Mouse (Mus musculus) hindbrain, embryonic 15.5 days (tissue): ENCODE measurements at regions not wholly inside any gene's neighbourhood (a gene's known extent, or its start where the extent isn't known, plus 50 kb on each side); places are given as distances from the start of the nearest gene placed in this dataset.

Experiments
- ATAC-seq: fragments of 200-750 bp; cut with Nextera tagmentation; 2 replicates; pipeline ENCODE4 v1.8.0; 2017; ENCODE audit warnings: low read depth, moderate number of reproducible peaks, moderate TSS enrichment; ENCODE audit not compliant: low FRiP score
- H3K27ac ChIP-seq: fragments of 300-500 bp; sonication (generic); replicated peaks from 2 replicates; pipeline ENCODE4 v1.5.1; 2015; ENCODE audit warnings: mild to moderate bottlenecking, inconsistent platforms
- H3K27me3 ChIP-seq: fragments of 300-500 bp; sonication (generic); 2 replicates; pipeline ENCODE4 v1.6.1; 2015; ENCODE audit warnings: control low read depth, inconsistent platforms
- H3K36me3 ChIP-seq: fragments of 300-500 bp; sonication (generic); 2 replicates; pipeline ENCODE4 v1.6.1; 2015; ENCODE audit warnings: control low read depth, inconsistent platforms
- H3K4me1 ChIP-seq: fragments of 300-500 bp; sonication (generic); replicated peaks from 2 replicates; pipeline ENCODE4 v1.6.1; 2015; ENCODE audit warnings: control low read depth, inconsistent platforms
- H3K4me2 ChIP-seq: fragments of 300-500 bp; sonication (generic); 2 replicates; pipeline ENCODE4 v1.6.1; 2015; ENCODE audit warnings: moderate library complexity, mild to moderate bottlenecking, inconsistent platforms
- H3K4me3 ChIP-seq: fragments of 300-500 bp; sonication (generic); 2 replicates; pipeline ENCODE4 v1.5.1; 2015; ENCODE audit warnings: mild to moderate bottlenecking, inconsistent platforms
- H3K9ac ChIP-seq: fragments of 300-500 bp; sonication (generic); 2 replicates; pipeline ENCODE4 v1.6.1; 2015; ENCODE audit warnings: inconsistent platforms
- H3K9me3 ChIP-seq: fragments of 300-500 bp; sonication (generic); 2 replicates; pipeline ENCODE4 v1.6.1; 2016; ENCODE audit warnings: control low read depth, inconsistent platforms
- WGBS: fragments of 180-500 bp; shearing (Covaris S2); methylation state at CpG from one replicate; pipeline ENCODE4 v1.1.7; 2015; 5-methylcytosine and 5-hydroxymethylcytosine counted together

GRCm38 (mm10) chr13:46162025-46162374 is 111.5 kb upstream of the Stmnd1 start:
- peak overlapping the region; percentile 55 for H3K4me2 ChIP-seq
- H3K27me3 ChIP-seq = no peaks in the 10 kb centered on the region
- no peaks in the 10 kb centered on the region for H3K36me3 ChIP-seq
- H3K9ac ChIP-seq = no peak overlapping the region
- peaks cover 12% of the 10 kb centered on the region for H3K4me1 ChIP-seq
- peak; percentile 85 for ATAC-seq
- H3K27ac ChIP-seq = peak overlapping the region; percentile 66
- H3K4me3 ChIP-seq = peak overlapping the region; percentile 24
- no peaks in the 10 kb centered on the region for H3K9me3 ChIP-seq
- 2% methylated on average over 10 of the region's 10 CpGs for WGBS

- H3K4me2 ChIP-seq = peak overlapping the region; percentile 55
- no peak overlapping the region for H3K9ac ChIP-seq
- peak overlapping the region; percentile 24 for H3K4me3 ChIP-seq
- no peaks in the 10 kb centered on the region for H3K27me3 ChIP-seq
- peak; percentile 73 for ATAC-seq
- peaks cover 12% of the 10 kb centered on the region for H3K4me1 ChIP-seq
- H3K9me3 ChIP-seq = no peaks in the 10 kb centered on the region
- H3K36me3 ChIP-seq = no peaks in the 10 kb centered on the region
- H3K27ac ChIP-seq = peak overlapping the region; percentile 66
- 29% methylated on average over 13 of the region's 13 CpGs for WGBS
Measured at GRCm38 (mm10) chr13:46161261-46162024, 112.1 kb upstream of the Stmnd1 start.

GRCm38 (mm10) chr13:46159354-46159753 is 114.2 kb upstream of the Stmnd1 start:
- no peaks in the 10 kb centered on the region for H3K9me3 ChIP-seq

GRCm38 (mm10) chr13:46153282-46154260 is 120.0 kb upstream of the Stmnd1 start:
- 62% methylated on average over 14 of the region's 14 CpGs for WGBS
- Histone ChIP-seq H3K36me3 (no peaks in the 10 kb centered on the region), H3K9ac (no peak overlapping the region), H3K27me3 (no peaks in the 10 kb centered on the region), H3K27ac (no peak overlapping the region), H3K4me3 (no peak overlapping the region), H3K4me2 (no peak overlapping the region), H3K4me1 (no peaks in the 10 kb centered on the region), H3K9me3 (no peaks in the 10 kb centered on the region)
- no peak for ATAC-seq

More at GRCm38 (mm10) chr13:46159354-46159753, 114.2 kb upstream of the Stmnd1 start:
- Histone ChIP-seq H3K4me3 (no peak overlapping the region), H3K27me3 (no peaks in the 10 kb centered on the region), H3K27ac (no peak overlapping the region), H3K36me3 (no peaks in the 10 kb centered on the region), H3K9ac (no peak overlapping the region), H3K4me1 (peaks cover 12% of the 10 kb centered on the region), H3K4me2 (no peak overlapping the region)
- 93% methylated on average over 14 of the region's 14 CpGs for WGBS
- no peak for ATAC-seq

- Histone ChIP-seq H3K4me1 (no peaks in the 10 kb centered on the region), H3K4me3 (no peak overlapping the region), H3K36me3 (no peaks in the 10 kb centered on the region), H3K9me3 (no peaks in the 10 kb centered on the region), H3K27me3 (no peaks in the 10 kb centered on the region), H3K9ac (no peak overlapping the region), H3K4me2 (no peak overlapping the region), H3K27ac (no peak overlapping the region)
- ATAC-seq = no peak
- 87% methylated on average over 3 of the region's 3 CpGs for WGBS
Measured at GRCm38 (mm10) chr13:46140006-46140405, 133.5 kb upstream of the Stmnd1 start.

- H3K36me3 ChIP-seq = no peaks in the 10 kb centered on the region
- no peak for ATAC-seq
- H3K27ac ChIP-seq = no peak overlapping the region
- no peaks in the 10 kb centered on the region for H3K9me3 ChIP-seq
- H3K4me1 ChIP-seq = no peaks in the 10 kb centered on the region
- no peak overlapping the region for H3K9ac ChIP-seq
- no peaks in the 10 kb centered on the region for H3K27me3 ChIP-seq
- H3K4me2 ChIP-seq = no peak overlapping the region
- 81% methylated on average over 5 of the region's 5 CpGs for WGBS
- no peak overlapping the region for H3K4me3 ChIP-seq
Measured at GRCm38 (mm10) chr13:46139251-46139650, 134.3 kb upstream of the Stmnd1 start.

- no peaks in the 10 kb centered on the region for H3K4me1 ChIP-seq
Measured at GRCm38 (mm10) chr13:46135411-46135810, 138.1 kb upstream of the Stmnd1 start.

GRCm38 (mm10) chr13:46129236-46129855 is 144.2 kb upstream of the Stmnd1 start:
- WGBS = 93% methylated on average over 9 of the region's 9 CpGs
- Histone ChIP-seq H3K4me1 (no peaks in the 10 kb centered on the region), H3K4me2 (no peak overlapping the region), H3K27me3 (no peaks in the 10 kb centered on the region), H3K9me3 (no peaks in the 10 kb centered on the region), H3K4me3 (no peak overlapping the region), H3K27ac (no peak overlapping the region), H3K9ac (no peak overlapping the region), H3K36me3 (no peaks in the 10 kb centered on the region)
- ATAC-seq = no peak

More at GRCm38 (mm10) chr13:46135411-46135810, 138.1 kb upstream of the Stmnd1 start:
- Histone ChIP-seq H3K9me3 (no peaks in the 10 kb centered on the region), H3K27me3 (no peaks in the 10 kb centered on the region), H3K4me3 (no peak overlapping the region), H3K9ac (no peak overlapping the region), H3K36me3 (no peaks in the 10 kb centered on the region), H3K27ac (no peak overlapping the region), H3K4me2 (no peak overlapping the region)
- ATAC-seq = no peak
- 68% methylated on average over 8 of the region's 8 CpGs for WGBS

- H3K36me3 ChIP-seq = no peaks in the 10 kb centered on the region
- no peak overlapping the region for H3K4me3 ChIP-seq
- H3K27ac ChIP-seq = no peak overlapping the region
- ATAC-seq = no peak
- WGBS = 69% methylated on average over 3 of the region's 3 CpGs
- no peak overlapping the region for H3K9ac ChIP-seq
- no peak overlapping the region for H3K4me2 ChIP-seq
- H3K4me1 ChIP-seq = no peaks in the 10 kb centered on the region
- H3K27me3 ChIP-seq = no peaks in the 10 kb centered on the region
- no peaks in the 10 kb centered on the region for H3K9me3 ChIP-seq
Measured at GRCm38 (mm10) chr13:46123446-46123845, 150.1 kb upstream of the Stmnd1 start.

GRCm38 (mm10) chr13:46116576-46116975 is 151.8 kb upstream of the Atxn1 start:
- Histone ChIP-seq H3K27me3 (no peaks in the 10 kb centered on the region), H3K36me3 (no peaks in the 10 kb centered on the region), H3K27ac (no peak overlapping the region), H3K9ac (no peak overlapping the region), H3K4me2 (no peak overlapping the region), H3K4me1 (no peaks in the 10 kb centered on the region), H3K4me3 (no peak overlapping the region), H3K9me3 (no peaks in the 10 kb centered on the region)
- 91% methylated on average over 4 of the region's 4 CpGs for WGBS
- no peak for ATAC-seq

- H3K9me3 ChIP-seq = no peaks in the 10 kb centered on the region
- H3K27ac ChIP-seq = no peak overlapping the region
- no peak overlapping the region for H3K9ac ChIP-seq
- no peaks in the 10 kb centered on the region for H3K4me1 ChIP-seq
- no peaks in the 10 kb centered on the region for H3K36me3 ChIP-seq
- 29% methylated on average over 6 of the region's 6 CpGs for WGBS
- H3K4me2 ChIP-seq = no peak overlapping the region
- ATAC-seq = no peak
- no peak overlapping the region for H3K4me3 ChIP-seq
- no peaks in the 10 kb centered on the region for H3K27me3 ChIP-seq
Measured at GRCm38 (mm10) chr13:46104971-46105370, 140.2 kb upstream of the Atxn1 start.

- Histone ChIP-seq H3K4me1 (peaks cover 8% of the 10 kb centered on the region; the same call in 1 of the 2 replicates), H3K4me2 (no peak overlapping the region), H3K9me3 (no peaks in the 10 kb centered on the region), H3K27me3 (no peaks in the 10 kb centered on the region), H3K9ac (no peak overlapping the region), H3K27ac (no peak overlapping the region), H3K36me3 (no peaks in the 10 kb centered on the region), H3K4me3 (no peak overlapping the region)
- no peak for ATAC-seq
- WGBS = 71% methylated on average over 7 of the region's 7 CpGs
Measured at GRCm38 (mm10) chr13:46098621-46099020, 133.8 kb upstream of the Atxn1 start.
